Mouse (Mus musculus) ES-Bruce4 (cell line): ENCODE measurements around the gene Add1. TPM values are rescaled to one million over a fixed set of nuclear protein-coding genes. Genes with fewer than 3 reads are reported as not detected.

Source experiments
- H3K27ac ChIP-seq: 2 replicates; pipeline ENCODE4 v1.5.1; 2012; ENCODE audit warnings: low read length, inconsistent platforms; ENCODE audit not compliant: insufficient read depth
- H3K27me3 ChIP-seq: 2 replicates; pipeline ENCODE4 v1.6.1; 2012; ENCODE audit warnings: mild to moderate bottlenecking, low read length, inconsistent platforms; ENCODE audit not compliant: control insufficient read depth, poor library complexity, insufficient read depth, severe bottlenecking
- H3K36me3 ChIP-seq: 2 replicates; pipeline ENCODE4 v1.6.1; 2012; ENCODE audit warnings: inconsistent platforms, mild to moderate bottlenecking, low read length, moderate library complexity; ENCODE audit not compliant: control insufficient read depth, poor library complexity, insufficient read depth, severe bottlenecking
- H3K4me1 ChIP-seq: one replicate; pipeline ENCODE4 v1.8.1; 2011; ENCODE audit warnings: low read length; ENCODE audit not compliant: control insufficient read depth, insufficient read depth
- H3K4me3 ChIP-seq: 2 replicates; pipeline ENCODE4 v1.5.1; 2011; ENCODE audit warnings: low read depth, mild to moderate bottlenecking, low read length
- H3K9ac ChIP-seq: 2 replicates; pipeline ENCODE4 v1.6.1; 2012; ENCODE audit warnings: low read depth, mild to moderate bottlenecking, inconsistent platforms; ENCODE audit not compliant: poor library complexity, severe bottlenecking
- H3K9me3 ChIP-seq: replicated peaks from 2 replicates; pipeline ENCODE4 v1.6.1; 2012; ENCODE audit warnings: mild to moderate bottlenecking, low read length, inconsistent platforms; ENCODE audit not compliant: control insufficient read depth, poor library complexity, insufficient read depth, severe bottlenecking
- CTCF ChIP-seq: IDR thresholded peaks from one replicate; pipeline ENCODE4 v1.8.1; 2011; ENCODE audit warnings: low read depth, low read length
- EP300 ChIP-seq: IDR thresholded peaks from 2 replicates; pipeline ENCODE4 v1.6.1; 2011; ENCODE audit warnings: low read depth, low read length; ENCODE audit not compliant: insufficient read depth
- POLR2A ChIP-seq: IDR thresholded peaks from one replicate; pipeline ENCODE4 v1.8.1; 2011; ENCODE audit warnings: low read length; ENCODE audit not compliant: insufficient read depth
- polyA plus RNA-seq: library from polyadenylated mRNA; stranded (reverse); fragments of >200 nt; gene quantifications from 2 replicates; pipeline ENCODE4 v1.2.4, GENCODE M21; 2011; ENCODE audit warnings: low read depth; ENCODE audit not compliant: missing spikeins, insufficient read depth, insufficient read length

The Add1 gene
- polyA plus RNA-seq, 1 experiment = 71.7 TPM

GRCm38 (mm10) chr5:34543114-34543513 lies 30.4 kb upstream of the Add1 start:
- no peak for TF ChIP-seq POLR2A
- TF ChIP-seq EP300 = no peak
- TF ChIP-seq CTCF = no peak
- Histone ChIP-seq H3K36me3 (no peaks in the 10 kb centered on the region), H3K4me1 (no peaks in the 10 kb centered on the region), H3K4me3 (no peak overlapping the region), H3K27me3 (no peaks in the 10 kb centered on the region), H3K27ac (no peak overlapping the region), H3K9me3 (no peaks in the 10 kb centered on the region), H3K9ac (no peak overlapping the region)

GRCm38 (mm10) chr5:34547410-34547809 lies 26.1 kb upstream of the Add1 start:
- H3K4me3 ChIP-seq = no peak overlapping the region
- no peaks in the 10 kb centered on the region for H3K27me3 ChIP-seq
- H3K9me3 ChIP-seq = no peaks in the 10 kb centered on the region
- no peak overlapping the region for H3K9ac ChIP-seq
- no peak overlapping the region for H3K27ac ChIP-seq
- TF ChIP-seq POLR2A (no peak), EP300 (no peak), CTCF (peak; percentile 73)
- peaks cover 2% of the 10 kb centered on the region for H3K4me1 ChIP-seq
- no peaks in the 10 kb centered on the region for H3K36me3 ChIP-seq

- H3K27ac ChIP-seq = no peak overlapping the region
Measured at GRCm38 (mm10) chr5:34549135-34549482, 24.4 kb upstream of the Add1 start.

GRCm38 (mm10) chr5:34549483-34550221 lies 23.8 kb upstream of the Add1 start:
- Histone ChIP-seq H3K4me3 (peak overlapping the region; percentile 50), H3K27me3 (no peaks in the 10 kb centered on the region), H3K9ac (peak overlapping the region; percentile 71), H3K36me3 (no peaks in the 10 kb centered on the region), H3K9me3 (no peaks in the 10 kb centered on the region), H3K27ac (no peak overlapping the region), H3K4me1 (peaks cover 2% of the 10 kb centered on the region)
- no peak for TF ChIP-seq EP300
- no peak for TF ChIP-seq CTCF
- TF ChIP-seq POLR2A = no peak

More at GRCm38 (mm10) chr5:34549135-34549482, 24.4 kb upstream of the Add1 start:
- TF ChIP-seq POLR2A (no peak), CTCF (no peak), EP300 (no peak)
- Histone ChIP-seq H3K36me3 (no peaks in the 10 kb centered on the region), H3K4me3 (peak overlapping the region; percentile 50; the same call in 1 of the 2 replicates), H3K9ac (peak overlapping the region; percentile 71; the same call in 1 of the 2 replicates), H3K9me3 (no peaks in the 10 kb centered on the region), H3K4me1 (peaks cover 2% of the 10 kb centered on the region), H3K27me3 (no peaks in the 10 kb centered on the region)

GRCm38 (mm10) chr5:34550251-34550650 lies 23.2 kb upstream of the Add1 start:
- peak overlapping the region; percentile 50 for H3K4me3 ChIP-seq
- peaks cover 2% of the 10 kb centered on the region for H3K4me1 ChIP-seq
- no peaks in the 10 kb centered on the region for H3K36me3 ChIP-seq
- no peak for TF ChIP-seq EP300
- TF ChIP-seq CTCF = no peak
- no peak for TF ChIP-seq POLR2A
- H3K27ac ChIP-seq = no peak overlapping the region
- H3K9me3 ChIP-seq = no peaks in the 10 kb centered on the region
- H3K27me3 ChIP-seq = no peaks in the 10 kb centered on the region
- H3K9ac ChIP-seq = no peak overlapping the region

GRCm38 (mm10) chr5:34551821-34552220 lies 21.6 kb upstream of the Add1 start:
- Histone ChIP-seq H3K9ac (no peak overlapping the region), H3K36me3 (no peaks in the 10 kb centered on the region), H3K27me3 (no peaks in the 10 kb centered on the region), H3K9me3 (no peaks in the 10 kb centered on the region), H3K4me3 (no peak overlapping the region), H3K4me1 (peaks cover 2% of the 10 kb centered on the region), H3K27ac (no peak overlapping the region)
- TF ChIP-seq EP300 (no peak), POLR2A (no peak), CTCF (no peak)
